Mouse (Mus musculus) liver (tissue): Measurements from ENCODE around the gene Smdt1.
A peak's percentile ranks its signal among the peaks of the same experiment; 100 is the strongest.
"Not testable (repeated sequence)": the region's sequence is repeated elsewhere in the genome, so short reads cannot be mapped to it uniquely, and the experiment has no call there.

Experiments used
- DNase-seq: peaks from one replicate; pipeline ENCODE4 v3.0.0-alpha.2; 2020; ENCODE audit warnings: mixed read lengths

Gene Smdt1

GRCm38 (mm10) chr15:82372446-82372845 lies 33.7 kb downstream of the Smdt1 start:
- no peak for DNase-seq

GRCm38 (mm10) chr15:82372991-82373390 lies 34.2 kb downstream of the Smdt1 start:
- no peak for DNase-seq

GRCm38 (mm10) chr15:82374437-82374836 lies 35.7 kb downstream of the Smdt1 start:
- no peak for DNase-seq

DNA sequence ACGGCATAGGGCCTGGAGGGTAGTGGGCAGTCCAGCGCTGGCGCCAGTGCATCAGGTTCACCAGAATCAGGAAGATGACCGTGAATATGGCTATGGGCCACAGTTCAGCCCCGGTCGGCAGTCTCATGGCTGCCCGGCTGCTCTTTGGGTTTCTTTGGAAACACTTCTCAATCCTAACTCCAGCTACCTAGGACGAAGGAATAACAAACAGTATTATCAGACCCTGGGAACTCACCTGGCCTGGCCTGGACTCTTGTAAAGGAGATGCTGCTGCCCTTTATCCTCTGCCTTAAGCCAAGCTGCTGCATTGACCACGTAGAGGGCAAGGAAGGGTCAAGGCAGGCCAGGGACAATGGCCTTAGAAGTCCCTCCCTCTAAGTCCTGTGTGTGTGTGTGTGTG lies 37.1 kb downstream of the Smdt1 start:
- no peak for DNase-seq

DNA sequence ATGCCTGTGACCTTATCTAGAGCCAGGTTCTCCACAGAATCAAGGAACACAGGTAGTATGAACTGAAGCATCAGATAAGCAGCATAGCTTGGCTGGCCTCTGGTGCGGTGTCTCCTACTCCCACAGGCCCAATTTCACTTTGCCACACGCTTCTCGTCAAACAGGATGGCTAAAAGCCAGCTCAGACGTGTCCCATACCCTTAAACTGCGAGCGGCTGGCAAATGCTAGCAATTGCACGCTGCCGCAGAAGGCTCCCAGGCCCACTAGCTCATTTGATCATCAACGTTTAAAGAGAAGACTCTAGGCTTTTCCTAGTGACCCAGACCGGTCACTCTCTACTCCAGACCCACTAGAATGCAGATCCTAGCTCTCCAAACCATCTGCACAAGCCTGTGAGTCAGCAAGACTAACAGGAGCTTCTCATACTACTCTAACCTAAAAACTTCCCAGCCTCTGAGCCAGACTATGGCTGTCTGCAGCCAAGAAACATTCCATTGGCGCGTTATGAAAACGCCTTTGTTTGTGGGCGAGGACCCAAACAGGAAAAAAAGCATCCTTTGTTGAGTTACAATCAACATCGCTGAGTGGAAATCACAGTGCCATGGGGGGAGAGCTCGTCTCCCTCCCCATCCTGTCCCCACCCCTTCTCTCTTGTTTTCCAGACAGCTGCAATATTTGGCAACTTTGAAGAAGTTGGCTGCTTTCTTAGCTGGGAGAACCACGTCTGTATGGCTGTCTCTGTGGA lies 37.8 kb downstream of the Smdt1 start:
- no peak for DNase-seq

GRCm38 (mm10) chr15:82377701-82378100 lies 38.9 kb downstream of the Smdt1 start:
- DNase-seq = no peak

GRCm38 (mm10) chr15:82378261-82379180 lies 39.8 kb downstream of the Smdt1 start:
- DNase-seq = no peak

DNA sequence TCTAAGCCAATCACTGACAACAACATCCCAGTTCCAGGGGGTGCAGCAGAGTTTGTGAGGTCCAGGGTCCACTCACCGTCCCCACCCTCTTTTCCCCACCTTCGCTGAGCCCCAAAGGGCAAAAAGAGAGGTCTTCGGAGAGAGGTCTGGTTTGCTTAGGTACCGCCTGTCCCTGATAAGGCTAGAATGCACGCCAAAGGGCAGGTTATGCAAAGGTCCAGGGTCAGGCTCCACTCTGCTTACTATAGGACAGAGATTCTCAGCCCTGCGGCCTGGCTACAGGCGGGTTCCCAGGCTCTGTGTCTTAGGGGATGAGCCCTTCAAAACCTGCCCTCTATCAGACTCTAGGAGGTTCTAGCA lies 40.7 kb downstream of the Smdt1 start:
- DNase-seq = peak; percentile 46

DNA sequence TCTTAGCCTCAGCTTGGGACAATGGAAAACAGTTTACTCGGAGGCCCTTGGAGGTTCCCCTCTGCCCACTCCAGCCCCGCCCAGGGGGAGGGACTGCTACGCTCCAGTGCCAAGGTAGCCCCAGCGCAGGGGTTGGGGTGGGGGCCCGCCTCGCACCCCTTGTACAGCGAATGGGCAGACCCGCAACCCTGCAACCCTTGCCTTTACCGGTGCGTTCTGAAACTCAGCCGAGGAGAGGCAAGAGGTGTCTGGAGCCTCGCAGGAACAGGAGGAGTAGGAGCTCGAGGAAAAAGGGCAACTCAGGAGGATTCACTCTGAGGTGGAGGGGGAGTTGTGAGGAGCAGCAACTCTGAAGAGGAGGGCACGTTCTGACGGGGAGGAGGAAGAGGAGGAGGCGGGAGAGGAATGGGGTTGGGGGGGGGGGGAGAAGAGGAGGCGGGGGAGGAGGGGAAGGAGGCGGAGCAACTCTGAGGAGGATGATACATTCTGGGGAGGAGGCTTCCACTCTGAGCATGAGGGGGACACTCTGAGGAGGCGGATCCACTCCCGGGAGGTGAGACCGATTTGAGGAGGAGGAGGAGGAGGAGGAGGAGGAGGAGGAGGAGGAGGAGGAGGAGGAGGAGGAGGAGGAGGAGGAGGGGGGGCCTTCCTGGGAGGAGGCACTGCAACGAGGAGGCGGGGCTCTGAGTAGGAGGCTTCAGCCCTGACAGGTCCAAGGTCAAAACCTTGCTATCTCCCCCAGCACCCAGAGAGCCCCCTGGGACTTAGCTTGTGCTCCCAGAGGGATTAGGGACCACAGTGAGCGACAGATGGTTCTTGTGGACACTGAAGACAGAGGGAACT lies 41.3 kb downstream of the Smdt1 start, which contains the start of gene Cyp2d22:
Gene Cyp2d22 (minus strand): TSS at position 390 of the 843 bp plus-strand sequence.
- DNase-seq = peak; percentile 59

DNA sequence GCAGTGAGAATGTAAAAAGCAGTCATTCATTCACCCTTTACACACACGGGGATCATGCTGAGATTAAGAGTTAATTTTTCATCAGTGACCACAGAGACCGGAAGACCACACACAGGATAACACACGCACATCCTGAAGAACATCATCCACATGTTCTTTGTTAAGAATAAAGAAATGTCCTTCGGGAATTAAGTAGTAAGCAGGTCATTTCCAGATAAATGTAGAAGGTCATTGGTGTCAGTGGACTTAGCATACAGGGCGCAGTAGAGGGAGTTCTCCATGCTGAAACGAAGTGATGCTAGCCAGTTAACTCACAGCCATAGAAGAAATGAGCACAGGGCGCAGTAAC lies 41.9 kb downstream of the Smdt1 start:
- no peak for DNase-seq

DNA sequence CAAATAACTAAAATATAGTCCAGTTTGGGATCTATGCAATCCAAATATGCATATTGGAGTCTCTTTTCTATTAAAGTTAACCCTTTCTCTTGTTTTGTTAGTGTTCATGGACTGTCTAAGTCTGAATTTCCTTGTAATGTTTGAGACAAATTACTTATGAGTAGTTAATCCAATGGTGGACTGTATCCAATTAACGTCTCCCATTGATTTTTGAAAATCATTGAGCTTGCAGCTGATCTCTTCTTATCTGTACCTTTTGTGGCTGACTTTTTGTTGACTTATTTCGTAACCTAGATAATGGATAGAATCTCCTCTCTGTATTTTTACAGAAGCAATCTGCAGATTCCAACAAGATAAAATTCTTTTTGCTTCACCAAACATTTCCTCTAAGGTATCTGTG lies 43.7 kb downstream of the Smdt1 start:
- no peak for DNase-seq

- DNase-seq = no peak
Observed at GRCm38 (mm10) chr15:82385729-82386128, 47.0 kb downstream of the Smdt1 start.

DNA sequence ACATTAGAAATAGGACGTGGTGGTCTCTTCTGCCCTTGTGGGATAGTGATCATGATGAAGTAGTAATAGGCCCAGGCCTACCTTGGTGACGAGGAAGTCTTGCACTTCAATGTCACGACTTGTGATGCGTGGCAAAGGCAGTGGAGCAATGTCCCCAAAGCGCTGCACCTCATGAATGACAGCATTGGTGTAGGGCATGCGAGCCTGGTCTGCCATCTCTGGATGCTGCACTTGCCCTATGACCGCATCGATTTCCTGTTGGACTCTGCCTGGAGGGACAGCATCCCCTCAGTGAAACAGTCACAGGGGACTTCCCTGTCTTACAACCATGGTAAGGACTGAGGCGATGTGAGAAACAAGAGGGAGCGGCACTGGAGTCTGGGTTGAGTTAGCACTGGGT lies 51.2 kb downstream of the Smdt1 start:
- not testable (repeated sequence) for DNase-seq

GRCm38 (mm10) chr15:82393922-82394321 lies 55.2 kb downstream of the Smdt1 start, which contains the start of gene Cyp2d11:
Gene Cyp2d11 (minus strand): TSS chr15:82394022.
- not testable (repeated sequence) for DNase-seq

DNA sequence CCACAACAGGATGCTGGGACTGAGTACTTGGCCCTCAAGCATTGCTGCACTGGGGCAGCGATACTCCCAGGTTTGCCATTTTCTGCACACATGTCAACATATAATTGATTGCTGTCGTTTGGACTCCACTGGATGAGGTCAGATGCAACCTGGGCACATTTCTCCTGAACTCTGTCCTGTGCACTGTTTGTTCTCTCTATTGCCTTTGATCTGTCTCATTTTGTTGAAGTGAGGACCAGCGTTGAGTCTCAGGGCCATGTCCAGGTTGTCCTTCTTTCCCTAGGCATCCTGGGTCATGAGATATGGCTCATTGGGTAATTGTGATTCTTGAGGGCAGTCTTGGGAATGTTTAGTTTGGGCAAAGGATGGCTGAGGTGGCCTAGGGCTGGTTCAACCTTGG lies 57.2 kb downstream of the Smdt1 start:
- not testable (repeated sequence) for DNase-seq
